10 mouse cellular contexts compared by ENCODE assay signal in the genomic region with DNA sequence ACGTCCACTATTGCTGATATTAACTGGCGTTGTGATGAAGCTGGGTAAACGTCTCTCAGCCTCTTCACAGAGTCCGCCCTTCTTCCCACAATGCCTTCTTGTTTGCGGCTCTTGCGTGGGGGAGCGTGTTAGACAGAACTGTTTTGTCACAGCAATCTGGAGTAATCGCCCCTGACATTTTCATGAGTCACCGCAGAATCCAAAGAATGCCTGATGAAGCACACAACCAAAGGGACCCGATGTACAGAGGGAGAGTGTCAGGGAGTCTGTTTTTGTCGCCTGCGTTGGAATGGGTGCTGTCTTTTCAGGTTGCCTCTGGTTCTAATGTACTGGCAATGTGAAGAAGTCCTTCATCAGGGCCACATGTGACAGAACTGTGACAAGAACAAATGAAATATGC.
DNase-seq lines count a peak whose midpoint lies in the region; ATAC-seq lines count a peak whose summit lies in the region.
"Had no signal": no experiment of that assay in that cellular context is flagged by ENCODE, and none has a peak within 500 bp of the region (broad histone marks: within the 10 kb centered on the region; RNA-seq: fewer than 3 reads in every experiment).

No protein-coding gene starts in this region.

- 75% methylated on average over 12 of the region's 12 CpGs for WGBS in liver, embryonic 12.5 days (ENCODE audit: insufficient replicate concordance)

- intact Hi-C loops in left cerebral cortex, postnatal 25 days (cut with DNase I): loop anchor here (5.0 kb wide), 1 partner anchor 63 kb away; no protein-coding TSS in a partner anchor

- no peaks in the 10 kb centered on the region for H3K36me3 ChIP-seq in liver, embryonic 12.5 days
- H3K36me3 ChIP-seq: hindbrain, embryonic 15.5 days; liver, embryonic 13.5 days had no signal

- peak; percentile 18 to 50 for DNase-seq in kidney, postnatal 4 days
- DNase-seq in kidney, postnatal 25 days: no peak
- DNase-seq in adipocyte (ENCODE audit: low spot score): peak; percentile 14
- DNase-seq in brain, adult 2 months (ENCODE audit: low read depth, low spot score): peak; percentile 94
- peak; percentile 69 to 92 for DNase-seq in left cerebral cortex, postnatal 25 days (ENCODE audit: low spot score in 2 of 2)
- DNase-seq in cerebellum, postnatal 14 days: no peak
- DNase-seq: cerebellum, postnatal 10 days; liver, embryonic 13.5 days had no signal

- no peak overlapping the region for H3K27ac ChIP-seq in liver, embryonic 12.5 days
- H3K27ac ChIP-seq: hindbrain, embryonic 15.5 days; liver, embryonic 13.5 days had no signal

- no peak overlapping the region for H3K4me2 ChIP-seq in liver, embryonic 12.5 days
- H3K4me2 ChIP-seq: hindbrain, embryonic 15.5 days; liver, embryonic 13.5 days had no signal

- no peak overlapping the region for H3K4me3 ChIP-seq in liver, embryonic 12.5 days
- H3K4me3 ChIP-seq: hindbrain, embryonic 15.5 days; liver, embryonic 13.5 days had no signal

- peaks cover 13% of the 10 kb centered on the region for H3K27me3 ChIP-seq in liver, embryonic 12.5 days (replicated peaks)
- H3K27me3 ChIP-seq: hindbrain, embryonic 15.5 days; liver, embryonic 13.5 days had no signal

- no peaks in the 10 kb centered on the region for H3K9me3 ChIP-seq in liver, embryonic 12.5 days (replicated peaks)
- H3K9me3 ChIP-seq: hindbrain, embryonic 15.5 days; liver, embryonic 13.5 days had no signal

- no peak overlapping the region for H3K9ac ChIP-seq in liver, embryonic 12.5 days
- H3K9ac ChIP-seq: hindbrain, embryonic 15.5 days; liver, embryonic 13.5 days had no signal

- ATAC-seq in liver, embryonic 12.5 days: no peak

- H3K4me1 ChIP-seq in liver, embryonic 12.5 days: no peaks in the 10 kb centered on the region

Comparison
In these comparisons a context has a peak if more than half of its experiments do, and no peak if none do; other contexts are left out.
1. DNase-seq: peak in kidney, postnatal 4 days (2 of 2), adipocyte (single experiment), brain, adult 2 months (single experiment) and left cerebral cortex, postnatal 25 days (2 of 2); none in kidney, postnatal 25 days (0 of 2) and cerebellum, postnatal 14 days (0 of 2).